Mouse (Mus musculus): ENCODE data around the gene Cyp4x1. TPM values are rescaled to one million over a fixed set of nuclear protein-coding genes. Genes with fewer than 3 reads are reported as not detected.

The Cyp4x1 gene
- polyA plus RNA-seq (2014; fragmentation: Illumina TruSeq; extraction: RNeasy Lipid Tissue Mini Kit (QIAGEN cat#74804); ENCODE audit: low read depth, low replicate concordance) = 1.5 TPM

DNA sequence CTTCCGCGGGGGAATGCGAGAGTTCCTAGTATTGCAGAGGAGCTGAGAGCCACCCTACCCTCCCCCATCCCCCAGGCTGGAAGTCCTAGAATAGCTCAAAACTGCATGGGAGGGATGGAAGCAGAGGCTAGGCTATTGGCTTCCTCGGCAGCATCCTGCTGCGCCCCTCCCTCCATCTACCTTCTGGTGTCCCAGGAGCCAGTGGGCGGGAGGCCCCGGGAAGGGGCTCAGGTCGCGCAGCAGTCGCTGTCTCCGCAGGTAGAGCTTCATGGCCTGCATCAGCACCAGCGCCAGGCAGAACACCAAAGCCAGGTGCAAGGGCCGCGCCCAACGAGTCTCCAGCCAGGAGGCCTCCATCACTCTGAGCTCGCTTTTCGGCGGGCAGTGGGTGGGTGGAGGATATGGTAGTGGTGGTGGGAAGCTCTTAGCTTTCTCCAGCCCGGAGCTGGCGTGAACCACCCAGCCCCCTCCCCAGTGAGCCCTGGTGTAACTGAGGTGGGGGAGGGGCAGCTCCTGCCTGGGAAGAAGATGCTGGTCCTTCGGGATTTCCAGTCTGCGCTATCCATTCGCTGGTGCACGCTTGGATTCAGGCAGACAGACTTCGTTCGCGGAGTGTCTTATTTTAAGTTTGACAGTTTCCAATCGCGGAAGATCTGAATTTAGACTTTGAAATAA is at the start of gene Cyp4x1:
Gene Cyp4x1 (minus strand): TSS at position 661 of the 675 bp plus-strand sequence.

DNA sequence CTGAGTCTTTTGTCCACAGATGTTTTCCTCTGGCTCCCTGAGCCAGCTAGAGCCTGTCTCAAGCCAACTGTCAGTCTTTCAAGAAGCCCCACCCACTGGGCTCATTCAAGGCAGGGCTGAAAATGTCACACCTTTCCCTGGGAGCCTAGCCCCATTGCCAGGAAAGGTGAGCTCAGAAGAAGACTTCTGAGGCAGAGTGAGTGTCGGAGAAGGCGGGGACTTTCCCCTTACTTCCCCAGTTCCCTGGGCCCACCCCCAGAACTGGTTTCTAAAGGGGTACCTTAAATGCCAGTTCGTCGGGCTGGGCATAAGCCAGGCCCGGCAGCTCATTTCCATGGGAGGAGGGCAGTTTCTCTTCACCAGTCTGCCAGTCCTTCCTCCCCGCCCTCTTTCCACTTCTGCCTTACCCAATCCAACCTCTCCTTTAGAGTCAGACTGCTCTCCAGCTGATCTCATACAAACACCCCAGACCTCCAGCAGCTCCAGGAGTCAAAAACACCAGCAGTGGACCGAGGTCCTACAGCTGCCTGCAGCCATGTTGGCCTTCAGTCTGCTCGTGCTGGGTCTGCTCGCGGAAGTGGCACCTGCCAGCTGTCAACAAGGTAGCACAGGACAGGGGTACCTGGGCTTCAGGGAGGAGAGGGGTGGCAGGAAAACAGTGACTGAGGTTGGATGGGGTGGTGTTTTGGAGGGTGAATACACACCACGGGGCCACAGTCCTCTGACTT is 45.3 kb downstream of the Cyp4x1 start, which contains the start of gene Pdzk1ip1:
Gene Pdzk1ip1 (plus strand): TSS at position 98 of the 728 bp plus-strand sequence.

DNA sequence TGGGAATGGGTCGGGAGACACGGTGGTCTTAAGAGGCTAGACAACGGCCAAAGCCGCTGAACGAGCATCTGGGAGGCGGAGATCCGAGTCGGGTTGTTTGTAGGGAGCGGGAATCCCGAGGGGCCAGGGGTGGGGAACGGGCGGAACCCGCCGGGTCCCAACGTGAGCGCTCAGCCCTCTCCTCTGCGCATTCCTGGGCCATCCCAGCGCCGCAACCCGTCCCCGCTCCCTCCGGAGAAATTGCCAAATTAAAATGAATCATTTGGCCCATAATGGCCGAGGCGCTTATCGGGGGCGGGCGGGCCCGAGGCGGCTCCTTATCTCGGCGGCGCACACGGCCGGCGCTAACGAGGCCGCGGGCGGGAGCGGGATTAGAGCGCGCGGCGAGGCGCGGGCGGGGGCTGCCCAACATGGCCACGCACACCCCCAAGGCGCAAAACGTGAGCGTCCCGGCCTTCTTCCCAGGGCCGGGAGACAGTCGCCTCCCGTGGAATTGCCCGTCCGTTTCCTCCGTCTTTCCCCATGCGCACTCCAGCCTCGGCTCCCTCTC is 77.6 kb downstream of the Cyp4x1 start, which contains the start of gene Tal1:
Gene Tal1 (plus strand): TSS at position 56 of the 550 bp plus-strand sequence.

Other genes with a start within 250 kb of the Cyp4x1 start
- gene Foxd2, start 225.4 kb downstream of the Cyp4x1 start, polyA plus RNA-seq (2014; fragmentation: Illumina TruSeq; extraction: RNeasy Lipid Tissue Mini Kit (QIAGEN cat#74804); ENCODE audit: low read depth, low replicate concordance) = 9.3 TPM
- gene Foxe3, start 208.3 kb downstream of the Cyp4x1 start, polyA plus RNA-seq (2014; fragmentation: Illumina TruSeq; extraction: RNeasy Lipid Tissue Mini Kit (QIAGEN cat#74804); ENCODE audit: low read depth, low replicate concordance) = not detected
- 2,805 TPM for gene Cmpk1, start 147.0 kb downstream of the Cyp4x1 start, polyA plus RNA-seq (2014; fragmentation: Illumina TruSeq; extraction: RNeasy Lipid Tissue Mini Kit (QIAGEN cat#74804); ENCODE audit: low read depth, low replicate concordance)
- 7.0 TPM for gene Stil, start 134.1 kb downstream of the Cyp4x1 start, polyA plus RNA-seq (2014; fragmentation: Illumina TruSeq; extraction: RNeasy Lipid Tissue Mini Kit (QIAGEN cat#74804); ENCODE audit: low read depth, low replicate concordance)
- 1.5 TPM for gene Tal1, start 77.9 kb downstream of the Cyp4x1 start, polyA plus RNA-seq (2014; fragmentation: Illumina TruSeq; extraction: RNeasy Lipid Tissue Mini Kit (QIAGEN cat#74804); ENCODE audit: low read depth, low replicate concordance)
- 16.0 TPM for gene Pdzk1ip1, start 45.6 kb downstream of the Cyp4x1 start, polyA plus RNA-seq (2014; fragmentation: Illumina TruSeq; extraction: RNeasy Lipid Tissue Mini Kit (QIAGEN cat#74804); ENCODE audit: low read depth, low replicate concordance)
- gene Cyp4a29, start 107.8 kb upstream of the Cyp4x1 start, polyA plus RNA-seq (2014; fragmentation: Illumina TruSeq; extraction: RNeasy Lipid Tissue Mini Kit (QIAGEN cat#74804); ENCODE audit: low read depth, low replicate concordance) = not detected
- not detected for gene Cyp4a12a, start 164.8 kb upstream of the Cyp4x1 start, polyA plus RNA-seq (2014; fragmentation: Illumina TruSeq; extraction: RNeasy Lipid Tissue Mini Kit (QIAGEN cat#74804); ENCODE audit: low read depth, low replicate concordance)

All from sigmoid colon, adult 10 weeks (tissue).